Mouse (Mus musculus) right cerebral cortex, postnatal 25 days (tissue): Measurements from ENCODE around the gene Ccdc61.

ENCODE experiments used
- DNase-seq: peaks from one replicate; pipeline ENCODE4 v3.0.0; 2022

Ccdc61 gene

GRCm38 (mm10) chr7:18844811-18845210 is 65.4 kb downstream of the Ccdc61 start:
- no peak for DNase-seq

DNA sequence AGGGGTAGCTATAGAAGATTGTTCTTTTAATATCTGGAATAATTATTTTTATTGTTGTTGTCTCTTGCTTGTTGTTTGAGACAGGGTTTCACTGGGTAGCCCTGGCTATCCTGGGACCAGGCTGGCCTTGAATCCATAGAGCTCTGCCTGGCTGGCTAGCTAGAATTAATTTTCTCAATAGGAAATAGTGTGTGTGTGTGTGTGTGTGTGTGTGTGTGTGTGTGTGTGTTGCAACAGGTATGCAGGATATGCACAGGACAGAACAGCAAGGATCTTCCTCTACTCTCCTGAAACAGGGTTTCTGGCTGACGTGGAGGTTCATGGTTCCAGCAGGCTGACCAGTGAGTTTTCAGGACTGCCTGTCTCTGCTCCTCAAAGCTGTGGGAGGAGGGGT is 69.0 kb downstream of the Ccdc61 start:
- DNase-seq = no peak
